Mouse (Mus musculus) embryonic fibroblast, embryonic 13.5 days (primary cell): Measurements from ENCODE around the gene Pkn1.

Experiments used
- CTCF ChIP-seq: IDR thresholded peaks from 2 replicates; pipeline ENCODE4 v1.5.1; 2011; ENCODE audit warnings: mild to moderate bottlenecking, control low read depth, low read length, moderate library complexity, borderline replicate concordance; ENCODE audit not compliant: insufficient read depth
- POLR2A ChIP-seq: IDR thresholded peaks from 2 replicates; pipeline ENCODE4 v1.6.1; 2011; ENCODE audit warnings: low read depth, mild to moderate bottlenecking, control low read depth, low read length, moderate library complexity

DNA sequence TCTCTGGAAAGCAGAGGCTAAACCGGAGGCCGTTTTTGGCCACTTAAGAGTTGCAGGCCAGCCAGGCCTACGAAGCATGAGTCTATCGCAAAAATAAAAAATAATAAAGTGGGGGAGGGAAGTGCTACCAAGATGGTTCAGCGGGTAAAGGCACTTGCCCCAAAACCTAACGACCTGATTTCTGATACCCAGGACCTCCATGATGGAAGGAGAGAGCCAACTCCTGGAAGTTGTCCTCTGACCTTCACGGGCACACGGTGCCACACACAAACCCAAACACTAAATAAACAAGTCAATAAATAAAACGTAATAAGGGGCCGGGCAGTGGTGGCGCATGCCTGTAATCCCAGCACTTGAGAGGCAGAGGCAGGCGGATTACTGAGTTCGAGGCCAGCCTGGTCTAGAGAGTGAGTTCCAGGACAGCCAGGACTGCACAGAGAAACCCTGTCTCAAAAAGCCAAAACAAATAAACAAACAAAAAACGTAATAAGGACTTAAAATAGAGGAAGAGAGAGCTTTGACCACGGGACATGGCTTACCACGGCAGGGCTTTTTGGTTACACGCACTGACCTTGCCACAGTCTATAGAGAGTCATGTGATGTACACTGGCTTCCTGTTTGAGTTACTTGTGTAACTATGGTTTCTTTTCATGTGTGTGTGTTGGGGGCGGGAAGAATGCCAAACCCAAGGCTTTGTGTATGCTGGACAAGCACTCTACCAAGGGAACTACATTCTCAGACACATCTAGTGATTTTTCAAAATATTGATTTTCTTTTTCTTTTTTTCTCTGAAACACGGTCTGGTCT lies 43.1 kb upstream of the Pkn1 start:
- TF ChIP-seq POLR2A (no peak), CTCF (no peak)
